Mouse (Mus musculus) ES-Bruce4 (cell line): ENCODE data around the gene Acer3.

ENCODE experiments used
- CTCF ChIP-seq: IDR thresholded peaks from one replicate; pipeline ENCODE4 v1.8.1; 2011; ENCODE audit warnings: low read depth, low read length
- EP300 ChIP-seq: IDR thresholded peaks from 2 replicates; pipeline ENCODE4 v1.6.1; 2011; ENCODE audit warnings: low read depth, low read length; ENCODE audit not compliant: insufficient read depth

GRCm38 (mm10) chr7:98324228-98324627, 3.2 kb upstream of the Acer3 start:
- TF ChIP-seq EP300, result no peak
- no peak for TF ChIP-seq CTCF
